Comparison of ENCODE assay signal across 16 mouse cellular contexts in the genomic region with DNA sequence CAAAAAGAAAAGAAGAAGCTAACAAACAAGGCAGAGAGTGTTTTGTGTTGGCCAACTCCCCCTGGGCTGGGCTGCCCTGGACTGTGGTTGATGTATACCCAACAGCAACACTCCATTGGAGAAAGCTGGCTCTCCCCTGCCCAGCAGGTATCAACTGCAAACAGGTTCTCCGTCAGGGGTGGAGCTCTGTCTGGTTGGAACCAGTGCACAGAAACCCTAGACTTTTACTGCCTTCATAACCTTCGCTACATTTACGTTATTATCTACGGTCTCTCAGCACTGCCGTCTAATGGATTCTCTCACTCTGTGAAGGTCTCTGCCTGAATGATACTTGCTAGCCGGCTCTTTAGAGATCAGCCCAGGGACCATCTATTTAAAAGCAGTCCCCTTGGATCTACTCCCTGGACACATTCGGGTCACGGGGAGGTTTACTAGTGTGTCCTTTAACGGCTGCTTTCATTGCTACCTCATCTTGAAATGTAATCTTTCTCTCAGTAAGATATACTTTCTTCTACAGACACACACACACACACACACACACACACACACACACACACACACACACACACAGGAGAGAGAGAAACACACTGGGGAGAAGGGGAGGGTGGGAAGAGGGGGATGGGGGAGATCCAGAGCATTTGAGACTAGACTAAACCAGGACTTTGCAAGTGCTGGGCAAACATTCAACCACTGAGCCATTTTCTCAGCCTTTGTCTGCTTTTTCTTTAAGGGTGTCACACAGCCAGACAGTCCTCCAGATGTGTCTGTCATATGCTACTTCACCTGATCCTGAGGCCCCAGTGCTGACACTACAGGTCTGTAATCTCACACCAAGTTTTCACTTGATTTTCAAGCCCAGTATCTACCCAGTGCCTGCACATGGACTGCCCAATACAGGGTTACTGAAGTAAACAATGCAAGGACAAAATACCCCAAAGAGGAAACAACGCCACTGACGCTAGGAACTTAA. TPM values are rescaled to one million over a fixed set of nuclear protein-coding genes. Genes with fewer than 3 reads are reported as not detected.
DNase-seq lines count a peak whose midpoint lies in the region; ATAC-seq and TF ChIP-seq lines count a peak whose summit lies in the region.
"Had no signal": no experiment of that assay in that cellular context is flagged by ENCODE, and none has a peak within 500 bp of the region (broad histone marks: within the 10 kb centered on the region; RNA-seq: fewer than 3 reads in every experiment).

No protein-coding gene starts in this region.

- no peak for DNase-seq in limb, embryonic 10.5 days (ENCODE audit: low spot score)
- peak; percentile 31 to 47 for DNase-seq in kidney, postnatal 36 days
- DNase-seq in skeletal muscle tissue, adult 2 months (ENCODE audit: low read depth, low spot score) = peak; percentile 52
- no peak for DNase-seq in heart, adult 2 months
- DNase-seq in layer of hippocampus, adult 18-20 months (ENCODE audit: low spot score in 2 of 2) = no peak
- no peak for DNase-seq in right cerebral cortex, postnatal 14 days
- DNase-seq: cerebellum, adult 2 months; embryo, embryonic 11 days; lung, adult 18-20 months; right cerebral cortex, postnatal 4 days had no signal

- no peak overlapping the region for H3K27ac ChIP-seq in limb, embryonic 13.5 days
- H3K27ac ChIP-seq in limb, embryonic 10.5 days = no peak overlapping the region
- peak overlapping the region; percentile 70 for H3K27ac ChIP-seq in intestine, embryonic 16.5 days (ENCODE audit: low read length)
- no peak overlapping the region for H3K27ac ChIP-seq in heart, adult 2 months
- H3K27ac ChIP-seq: forebrain, embryonic 12.5 days; hindbrain, postnatal 0 days had no signal

- no peak overlapping the region for H3K4me3 ChIP-seq in limb, embryonic 13.5 days
- no peak overlapping the region for H3K4me3 ChIP-seq in limb, embryonic 10.5 days
- H3K4me3 ChIP-seq in intestine, embryonic 16.5 days (ENCODE audit: low read length) = no peak overlapping the region
- H3K4me3 ChIP-seq in heart, adult 2 months = no peak overlapping the region
- H3K4me3 ChIP-seq: forebrain, embryonic 12.5 days; megakaryocyte, embryonic 14.5 days had no signal

- intact Hi-C loops in heart, adult 2 months (cut with DNase I) = no loop called here

- no peak overlapping the region for H3K9ac ChIP-seq in limb, embryonic 13.5 days
- H3K9ac ChIP-seq in intestine, embryonic 16.5 days (ENCODE audit: low read depth, low read length) = no peak overlapping the region
- H3K9ac ChIP-seq in heart, adult 2 months (ENCODE audit: low read depth, low read length) = no peak overlapping the region
- H3K9ac ChIP-seq: forebrain, embryonic 12.5 days had no signal

- TF ChIP-seq EP300 in heart, adult 2 months (IDR thresholded peaks at IDR 0.05; ENCODE audit: insufficient read depth, low read depth, low read length) = no peak

- no peak for TF ChIP-seq POLR2A in heart, adult 2 months (IDR thresholded peaks at IDR 0.05; ENCODE audit: insufficient read depth, low read depth, low read length)

- 50% methylated on average over 11 of the region's 11 CpGs for WGBS in limb, embryonic 13.5 days
- 78% methylated on average over 11 of the region's 11 CpGs for WGBS in limb, embryonic 10.5 days
- WGBS in intestine, embryonic 16.5 days = 65% methylated on average over 11 of the region's 11 CpGs
- WGBS in heart, adult 2 months = 84% methylated on average over 11 of the region's 11 CpGs

- ATAC-seq in limb, embryonic 13.5 days (ENCODE audit: low FRiP score, low read depth) = peak; percentile 25; the same call in 1 of the 2 replicates
- peak; percentile 92 for ATAC-seq in intestine, embryonic 16.5 days
- ATAC-seq: CD4-positive, CD25-positive, alpha-beta regulatory T cell, adult 4 months; hindbrain, postnatal 0 days had no signal

- no peaks in the 10 kb centered on the region for H3K79me2 ChIP-seq in heart, adult 2 months (replicated peaks; ENCODE audit: control insufficient read depth, insufficient read depth, low read length)

- H3K4me2 ChIP-seq in limb, embryonic 13.5 days (replicated peaks) = no peak overlapping the region
- H3K4me2 ChIP-seq in intestine, embryonic 16.5 days (ENCODE audit: low read depth, low read length) = no peak overlapping the region
- H3K4me2 ChIP-seq: forebrain, embryonic 12.5 days had no signal

- no peak for TF ChIP-seq CTCF in heart, adult 2 months (IDR thresholded peaks at IDR 0.05)

- H3K27me3 ChIP-seq in limb, embryonic 13.5 days = no peaks in the 10 kb centered on the region
- no peaks in the 10 kb centered on the region for H3K27me3 ChIP-seq in limb, embryonic 10.5 days (ENCODE audit: low read depth, poor library complexity, severe bottlenecking)
- H3K27me3 ChIP-seq in intestine, embryonic 16.5 days (replicated peaks; ENCODE audit: control insufficient read depth, insufficient read depth, low read length) = no peaks in the 10 kb centered on the region
- H3K27me3 ChIP-seq in heart, adult 2 months (ENCODE audit: control insufficient read depth, insufficient read depth, low read length) = no peaks in the 10 kb centered on the region
- H3K27me3 ChIP-seq: forebrain, embryonic 12.5 days; megakaryocyte, embryonic 14.5 days had no signal

- H3K9me3 ChIP-seq in limb, embryonic 13.5 days = no peaks in the 10 kb centered on the region
- H3K9me3 ChIP-seq in limb, embryonic 10.5 days (replicated peaks) = no peaks in the 10 kb centered on the region
- no peaks in the 10 kb centered on the region for H3K9me3 ChIP-seq in intestine, embryonic 16.5 days (ENCODE audit: control insufficient read depth, low read length)
- H3K9me3 ChIP-seq: forebrain, embryonic 12.5 days; megakaryocyte, embryonic 14.5 days had no signal

- peaks cover 25% of the 10 kb centered on the region for H3K36me3 ChIP-seq in limb, embryonic 13.5 days
- peaks cover 46% of the 10 kb centered on the region for H3K36me3 ChIP-seq in limb, embryonic 10.5 days
- peaks cover 6% of the 10 kb centered on the region for H3K36me3 ChIP-seq in intestine, embryonic 16.5 days (ENCODE audit: control insufficient read depth, insufficient read depth, low read length)
- no peaks in the 10 kb centered on the region for H3K36me3 ChIP-seq in heart, adult 2 months (ENCODE audit: control insufficient read depth, insufficient read depth, low read length)

- H3K4me1 ChIP-seq in limb, embryonic 13.5 days = peaks cover 29% of the 10 kb centered on the region
- peaks cover 17% of the 10 kb centered on the region for H3K4me1 ChIP-seq in limb, embryonic 10.5 days
- H3K4me1 ChIP-seq in intestine, embryonic 16.5 days (ENCODE audit: control insufficient read depth, insufficient read depth, low read length) = peaks cover 8% of the 10 kb centered on the region; the same call in 1 of the 2 replicates
- no peaks in the 10 kb centered on the region for H3K4me1 ChIP-seq in heart, adult 2 months (ENCODE audit: control insufficient read depth, insufficient read depth, low read length)

RNA-seq across cellular contexts. Expression of a gene that starts 18.3 kb away (rescaled TPM):
- polyA plus RNA-seq in limb, embryonic 13.5 days (2015; fragmentation: Nextera tagmentation; extraction: Ambion mirVana) = 52.6 and 54.1 TPM in 2 replicates
- polyA plus RNA-seq in limb, embryonic 10.5 days (2016; fragmentation: Nextera tagmentation; extraction: Ambion mirVana) = 59.9 and 67.6 TPM in 2 replicates
- polyA plus RNA-seq in intestine, embryonic 16.5 days (2015; fragmentation: Nextera tagmentation; extraction: Ambion mirVana) = 87.4 and 101 TPM in 2 replicates
- total RNA-seq in heart, adult 2 months (2021) = 10 to 100 TPM; 17.6 to 18.2 TPM
- 12.0 and 17.7 TPM in 2 replicates for polyA plus RNA-seq in heart, adult 2 months (2012; rRNA removed)
- total RNA-seq in layer of hippocampus, adult 18-20 months (2021) = 10 to 100 TPM; 81.4 to 83.4 TPM

RNA-seq across cellular contexts. Expression of a gene that starts 29.4 kb away (rescaled TPM):
- 3.4 TPM in 2 replicates for polyA plus RNA-seq in limb, embryonic 13.5 days (2015; fragmentation: Nextera tagmentation; extraction: Ambion mirVana)
- 1.2 and 1.7 TPM in 2 replicates for polyA plus RNA-seq in limb, embryonic 10.5 days (2016; fragmentation: Nextera tagmentation; extraction: Ambion mirVana)
- polyA plus RNA-seq in intestine, embryonic 16.5 days (2015; fragmentation: Nextera tagmentation; extraction: Ambion mirVana) = 27.4 and 35.2 TPM in 2 replicates
- 1 to 10 TPM; 1.6 to 2.3 TPM for total RNA-seq in heart, adult 2 months (2021)
- polyA plus RNA-seq in heart, adult 2 months (2012; rRNA removed) = 1.3 and 2.0 TPM in 2 replicates
- total RNA-seq in layer of hippocampus, adult 18-20 months (2021) = 1 to 10 TPM; 8.7 to 8.9 TPM

RNA-seq across cellular contexts. Expression of a gene that starts 38.7 kb away (rescaled TPM):
- 0.80 and 1.4 TPM in 2 replicates for polyA plus RNA-seq in limb, embryonic 13.5 days (2015; fragmentation: Nextera tagmentation; extraction: Ambion mirVana)
- polyA plus RNA-seq in limb, embryonic 10.5 days (2016; fragmentation: Nextera tagmentation; extraction: Ambion mirVana) = 0.30 TPM in 2 replicates
- polyA plus RNA-seq in intestine, embryonic 16.5 days (2015; fragmentation: Nextera tagmentation; extraction: Ambion mirVana) = 1.6 and 2.5 TPM in 2 replicates
- total RNA-seq in heart, adult 2 months (2021) = 1 to 10 TPM; 2.4 to 3.0 TPM
- 1.4 and 2.4 TPM in 2 replicates for polyA plus RNA-seq in heart, adult 2 months (2012; rRNA removed)
- 1 to 10 TPM; 8.8 to 9.3 TPM for total RNA-seq in layer of hippocampus, adult 18-20 months (2021)

Comparison
In these comparisons a context has a peak if more than half of its experiments do, and no peak if none do; other contexts are left out.
1. DNase-seq: peak in kidney, postnatal 36 days (2 of 2) and skeletal muscle tissue, adult 2 months (single experiment); none in limb, embryonic 10.5 days (single experiment), heart, adult 2 months (0 of 2), layer of hippocampus, adult 18-20 months (0 of 2) and right cerebral cortex, postnatal 14 days (single experiment).